Mouse (Mus musculus) forebrain, embryonic 14.5 days (tissue): ENCODE measurements around the gene Pnmal1. TPM values are rescaled to one million over a fixed set of nuclear protein-coding genes. Genes with fewer than 3 reads are reported as not detected.

Experiments used
- ATAC-seq: fragments of 200-750 bp; cut with Nextera tagmentation; 2 replicates; pipeline ENCODE4 v1.8.0; 2017; ENCODE audit warnings: mild to moderate bottlenecking, moderate library complexity
- DNase-seq: peaks from one replicate; pipeline ENCODE4 v3.0.0-alpha.2; 2015; ENCODE audit warnings: low spot score
- H3K27ac ChIP-seq: fragments of 300-500 bp; sonication (generic); 2 replicates; pipeline ENCODE4 v1.5.1; 2014; ENCODE audit warnings: low read depth, mild to moderate bottlenecking, control low read depth, low read length, moderate library complexity
- H3K27me3 ChIP-seq: fragments of 300-500 bp; sonication (generic); replicated peaks from 2 replicates; pipeline ENCODE4 v1.6.1; 2014; ENCODE audit warnings: low read length, control low read depth, mixed read lengths; ENCODE audit not compliant: control insufficient read depth, insufficient read depth
- H3K36me3 ChIP-seq: fragments of 300-500 bp; sonication (generic); 2 replicates; pipeline ENCODE4 v1.6.1; 2014; ENCODE audit warnings: low read length, control low read depth; ENCODE audit not compliant: control insufficient read depth, insufficient read depth
- H3K4me1 ChIP-seq: fragments of 300-500 bp; sonication (generic); 2 replicates; pipeline ENCODE4 v1.6.1; 2014; ENCODE audit warnings: antibody characterized with exemption, low read length, control low read depth; ENCODE audit not compliant: control insufficient read depth, insufficient read depth
- H3K4me2 ChIP-seq: fragments of 300-500 bp; sonication (generic); 2 replicates; pipeline ENCODE4 v1.6.1; 2014; ENCODE audit warnings: mild to moderate bottlenecking, control low read depth, low read length
- H3K4me3 ChIP-seq: fragments of 300-500 bp; sonication (generic); 2 replicates; pipeline ENCODE4 v1.5.1; 2014; ENCODE audit warnings: low read depth, low read length, control low read depth
- H3K9ac ChIP-seq: fragments of 300-500 bp; sonication (generic); 2 replicates; pipeline ENCODE4 v1.6.1; 2014; ENCODE audit warnings: mild to moderate bottlenecking, low read length, control low read depth, moderate library complexity
- H3K9me3 ChIP-seq: fragments of 300-500 bp; sonication (generic); replicated peaks from 2 replicates; pipeline ENCODE4 v1.6.1; 2016; ENCODE audit warnings: low read length, control low read depth, mixed read lengths; ENCODE audit not compliant: control insufficient read depth
- WGBS: fragments of 180-500 bp; shearing (Covaris S2); extraction: QIAGEN DNeasy Blood & Tissue Kit; methylation state at CpG from one replicate; pipeline ENCODE4 v1.1.7; 2014; 5-methylcytosine and 5-hydroxymethylcytosine counted together
- polyA plus RNA-seq: library from polyadenylated mRNA; unstranded; fragments of >200 nt; fragmentation: Nextera tagmentation; extraction: Ambion mirVana; gene quantifications from 2 replicates; pipeline ENCODE4 v1.2.1, GENCODE M21; 2014

Gene Pnmal1
- 55.5 and 61.9 TPM in 2 replicates for polyA plus RNA-seq

- peak within 1 kb of the TSS; percentile 66 for H3K9ac ChIP-seq
- DNase-seq (peak; percentile 98), ATAC-seq (peak; percentile 92)
- H3K9me3 ChIP-seq = no peaks in the 10 kb centered on the region
- peaks cover 27% of the 10 kb centered on the region for H3K4me1 ChIP-seq
- H3K27ac ChIP-seq = peak within 1 kb of the TSS; percentile 93
- H3K36me3 ChIP-seq = no peaks in the 10 kb centered on the region
- H3K27me3 ChIP-seq = no peaks in the 10 kb centered on the region
- H3K4me3 ChIP-seq = peak within 1 kb of the TSS; percentile 37
- 3% methylated on average over 17 of the region's 17 CpGs for WGBS
- peak within 1 kb of the TSS; percentile 71 for H3K4me2 ChIP-seq
These were observed at the start of gene Pnmal1 for GRCm38 (mm10) chr7:16959539-16960187. TSS of gene Pnmal1 (plus strand) at chr7:16959679.

GRCm38 (mm10) chr7:16909909-16910308, 49.6 kb upstream of the Pnmal1 start:
- ATAC-seq (no peak), DNase-seq (no peak)
- Histone ChIP-seq H3K27ac (no peak overlapping the region), H3K9ac (no peak overlapping the region), H3K27me3 (no peaks in the 10 kb centered on the region), H3K4me1 (peaks cover 2% of the 10 kb centered on the region; the same call in 1 of the 2 replicates), H3K4me3 (no peak overlapping the region), H3K9me3 (no peaks in the 10 kb centered on the region), H3K36me3 (peaks cover 10% of the 10 kb centered on the region), H3K4me2 (no peak overlapping the region)
- WGBS = 63% methylated on average over 10 of the region's 10 CpGs

DNA sequence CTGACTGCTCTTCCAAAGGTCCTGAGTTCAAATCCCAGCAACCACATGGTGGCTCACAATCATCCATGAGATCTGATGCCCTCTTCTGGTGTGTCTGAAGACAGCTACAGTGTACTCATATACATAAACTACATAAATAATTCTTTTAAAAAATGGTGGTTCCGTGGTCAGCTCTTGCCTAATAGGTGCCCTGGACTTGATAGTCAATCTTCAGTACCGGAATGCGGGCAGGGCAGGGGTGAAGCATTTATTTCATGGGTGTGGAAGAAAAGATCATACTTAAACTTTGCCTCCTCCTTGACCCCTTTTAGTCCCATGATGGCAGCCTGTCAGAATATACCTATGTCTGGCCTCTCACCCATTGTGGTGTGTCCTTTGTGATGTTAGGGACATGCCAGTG, 47.6 kb upstream of the Pnmal1 start:
- no peak for DNase-seq
- ATAC-seq = no peak
- Histone ChIP-seq H3K27ac (no peak overlapping the region), H3K4me3 (no peak overlapping the region), H3K4me2 (no peak overlapping the region), H3K9ac (no peak overlapping the region), H3K27me3 (no peaks in the 10 kb centered on the region), H3K4me1 (no peaks in the 10 kb centered on the region), H3K36me3 (peaks cover 29% of the 10 kb centered on the region), H3K9me3 (no peaks in the 10 kb centered on the region)
- WGBS = 94% methylated on average over 3 of the region's 3 CpGs

DNA sequence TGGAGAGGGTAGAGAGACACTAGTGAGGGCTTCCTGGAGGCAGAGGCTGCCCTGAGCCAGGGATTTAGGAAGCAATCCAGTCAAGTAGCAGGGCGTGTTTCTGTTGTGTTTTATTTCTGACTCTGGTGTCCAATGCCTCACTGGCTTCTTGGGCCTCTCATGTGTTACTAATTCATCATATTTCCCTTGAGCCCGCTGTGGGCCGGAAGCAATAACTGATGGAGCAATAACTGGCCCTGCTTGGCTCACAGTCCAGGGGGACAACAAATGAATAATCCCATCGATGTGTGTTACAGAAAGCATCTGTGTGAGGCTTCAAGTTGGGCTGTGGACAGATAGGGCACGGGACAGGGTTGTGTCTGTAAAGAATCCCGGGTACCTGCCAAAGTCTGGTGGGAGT, 47.1 kb upstream of the Pnmal1 start:
- Histone ChIP-seq H3K4me3 (no peak overlapping the region), H3K27me3 (no peaks in the 10 kb centered on the region), H3K36me3 (peaks cover 34% of the 10 kb centered on the region), H3K4me2 (no peak overlapping the region), H3K9me3 (no peaks in the 10 kb centered on the region), H3K9ac (no peak overlapping the region), H3K27ac (no peak overlapping the region), H3K4me1 (no peaks in the 10 kb centered on the region)
- no peak for ATAC-seq
- DNase-seq = no peak
- 87% methylated on average over 6 of the region's 6 CpGs for WGBS

DNA sequence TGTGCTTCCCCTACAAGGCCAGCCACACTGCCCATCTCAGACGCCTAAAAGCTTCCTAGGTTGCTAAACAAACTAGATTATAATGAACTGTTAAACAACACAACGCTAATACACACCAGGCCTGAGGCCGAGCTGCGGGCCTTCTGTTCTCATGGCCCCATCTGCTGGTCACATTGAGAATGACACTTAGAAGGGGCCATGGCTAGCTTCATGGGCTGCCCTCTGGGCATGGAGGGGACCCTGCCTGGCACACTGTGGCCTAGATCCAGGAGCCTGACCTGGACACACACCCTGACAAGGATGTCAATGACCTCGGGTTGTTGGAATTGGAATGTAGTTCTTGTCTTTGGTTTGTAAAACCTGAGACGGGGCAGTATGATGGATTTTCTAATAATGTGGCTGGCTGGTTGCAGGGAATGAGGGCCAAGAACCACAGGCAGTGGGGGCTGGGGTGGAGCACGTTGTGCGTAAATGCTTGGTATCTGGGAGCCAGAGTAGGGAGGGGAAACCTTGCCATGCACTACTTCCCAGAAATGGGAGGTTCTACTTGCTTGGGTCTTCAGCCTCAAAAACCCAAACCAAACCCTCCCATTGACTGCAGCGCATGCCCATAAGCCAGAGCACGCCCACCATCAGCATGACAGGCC, 45.5 kb upstream of the Pnmal1 start:
- DNase-seq = peak; percentile 80
- no peaks in the 10 kb centered on the region for H3K27me3 ChIP-seq
- no peak overlapping the region for H3K4me2 ChIP-seq
- peak; percentile 79 for ATAC-seq
- H3K9me3 ChIP-seq = no peaks in the 10 kb centered on the region
- H3K9ac ChIP-seq = no peak overlapping the region
- peaks cover 50% of the 10 kb centered on the region for H3K36me3 ChIP-seq
- H3K4me3 ChIP-seq = no peak overlapping the region
- no peaks in the 10 kb centered on the region for H3K4me1 ChIP-seq
- 39% methylated on average over 10 of the region's 10 CpGs for WGBS
- H3K27ac ChIP-seq = 0 out of 2 replicates have a peak overlapping the region, but pooled peaks have one; percentile 14

DNA sequence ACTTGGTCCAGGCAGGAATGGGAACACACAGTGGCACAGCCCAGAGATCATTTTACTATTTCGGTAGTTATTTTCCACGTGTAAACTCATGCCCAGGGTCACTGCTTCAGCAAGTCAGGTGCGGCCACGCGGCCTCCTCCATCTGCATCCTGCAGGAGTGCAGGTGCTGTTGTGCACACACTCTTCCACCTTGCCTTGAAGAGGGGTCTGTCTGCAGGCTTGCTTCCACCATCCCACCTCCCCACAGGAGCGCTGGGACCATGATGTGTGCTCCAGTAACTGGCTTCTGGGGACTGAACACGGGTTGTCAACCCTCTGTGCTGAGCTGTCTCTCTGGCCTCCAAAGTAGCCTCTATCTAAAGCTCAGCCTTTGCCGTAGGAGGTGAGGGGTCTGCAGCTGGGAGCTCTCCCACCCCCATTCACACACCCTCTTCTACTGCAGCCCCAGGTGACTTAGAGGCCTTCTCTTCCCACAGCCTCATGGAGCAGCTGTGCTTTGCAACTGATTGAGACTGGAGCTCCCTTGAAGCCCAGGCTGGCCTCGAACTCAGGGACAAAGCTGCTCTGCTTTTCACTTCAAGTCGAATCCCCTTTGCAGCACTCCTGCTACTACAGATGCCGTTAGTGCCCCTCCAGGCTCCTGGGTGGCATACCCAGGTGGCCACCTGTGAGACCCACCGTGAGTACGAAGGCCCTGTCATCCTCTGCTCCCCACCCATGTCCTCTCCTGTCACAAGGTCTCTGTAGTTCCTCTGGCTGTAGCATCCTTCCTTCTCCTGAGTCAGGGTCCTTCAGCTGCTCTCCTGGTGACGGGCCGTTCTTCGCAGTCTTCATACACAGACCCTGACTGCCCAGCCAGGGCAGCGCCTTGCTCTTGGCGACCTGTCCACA, 44.8 kb upstream of the Pnmal1 start:
- no peak overlapping the region for H3K9ac ChIP-seq
- H3K36me3 ChIP-seq = peaks cover 57% of the 10 kb centered on the region
- H3K27me3 ChIP-seq = no peaks in the 10 kb centered on the region
- DNase-seq = no peak
- peaks cover 3% of the 10 kb centered on the region; the same call in 1 of the 2 replicates for H3K4me1 ChIP-seq
- 83% methylated on average over 18 of the region's 18 CpGs for WGBS
- H3K4me2 ChIP-seq = no peak overlapping the region
- H3K9me3 ChIP-seq = no peaks in the 10 kb centered on the region
- ATAC-seq = no peak
- H3K4me3 ChIP-seq = no peak overlapping the region
- 0 out of 2 replicates have a peak overlapping the region, but pooled peaks have one; percentile 14 for H3K27ac ChIP-seq

- Histone ChIP-seq H3K9ac (no peak overlapping the region), H3K4me3 (no peak overlapping the region), H3K27ac (no peak overlapping the region), H3K4me2 (no peak overlapping the region), H3K36me3 (peaks cover 59% of the 10 kb centered on the region), H3K27me3 (no peaks in the 10 kb centered on the region), H3K9me3 (no peaks in the 10 kb centered on the region), H3K4me1 (peaks cover 7% of the 10 kb centered on the region)
- WGBS = 93% methylated on average over 32 of the region's 32 CpGs
- no peak for ATAC-seq
- no peak for DNase-seq
These were observed 43.8 kb upstream of the Pnmal1 start for GRCm38 (mm10) chr7:16915461-16916340.
